Mouse (Mus musculus): Measurements from ENCODE around the gene 0610010K14Rik. TPM values are rescaled to one million over a fixed set of nuclear protein-coding genes. Genes with fewer than 3 reads are reported as not detected.

Gene 0610010K14Rik
- polyA plus RNA-seq, 1 experiment from 2014 or later: 211 TPM

DNA sequence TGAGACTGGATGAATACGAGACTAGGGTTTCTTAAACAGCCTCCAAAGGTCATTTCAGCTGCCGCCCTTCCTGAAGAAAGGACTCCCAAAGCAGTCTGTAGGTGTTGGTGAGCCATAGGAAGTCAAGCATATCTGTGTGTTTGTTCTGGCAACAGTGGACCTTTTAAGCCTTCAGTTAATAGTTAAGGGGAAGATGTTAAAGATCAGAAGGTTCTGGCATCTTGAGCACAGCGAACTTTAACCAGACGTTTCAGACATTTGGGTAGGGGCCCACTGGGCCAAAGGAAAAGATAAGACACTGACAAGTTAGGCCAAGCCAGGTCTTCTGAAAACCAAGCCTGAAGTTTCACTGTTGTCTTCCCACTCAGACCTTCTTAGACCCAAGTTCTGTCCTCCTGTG, 19.7 kb downstream of the 0610010K14Rik start:
- Histone ChIP-seq H3K9ac (replicated peaks; ENCODE audit: low read length) (no peak overlapping the region), H3K4me1 (ENCODE audit: control insufficient read depth, insufficient read depth, low read length) (peaks cover 10% of the 10 kb centered on the region), H3K4me2 (ENCODE audit: low read depth, low read length) (no peak overlapping the region), H3K36me3 (replicated peaks; ENCODE audit: control insufficient read depth, insufficient read depth, low read depth, low read length) (no peaks in the 10 kb centered on the region), H3K27ac (replicated peaks; ENCODE audit: low read depth, low read length) (no peak overlapping the region), H3K27me3 (ENCODE audit: control insufficient read depth, insufficient read depth, low read length) (peaks cover 35% of the 10 kb centered on the region), H3K9me3 (replicated peaks; ENCODE audit: control insufficient read depth, low read length) (no peaks in the 10 kb centered on the region), H3K4me3 (ENCODE audit: low read depth, low read length) (no peak overlapping the region)
- 90% methylated on average over 4 of the region's 4 CpGs for WGBS
- DNase-seq (ENCODE audit: low spot score) (no peak), ATAC-seq (replicated peaks; ENCODE audit: insufficient number of reproducible peaks, low FRiP score, low TSS enrichment, low read depth) (no peak)

DNA sequence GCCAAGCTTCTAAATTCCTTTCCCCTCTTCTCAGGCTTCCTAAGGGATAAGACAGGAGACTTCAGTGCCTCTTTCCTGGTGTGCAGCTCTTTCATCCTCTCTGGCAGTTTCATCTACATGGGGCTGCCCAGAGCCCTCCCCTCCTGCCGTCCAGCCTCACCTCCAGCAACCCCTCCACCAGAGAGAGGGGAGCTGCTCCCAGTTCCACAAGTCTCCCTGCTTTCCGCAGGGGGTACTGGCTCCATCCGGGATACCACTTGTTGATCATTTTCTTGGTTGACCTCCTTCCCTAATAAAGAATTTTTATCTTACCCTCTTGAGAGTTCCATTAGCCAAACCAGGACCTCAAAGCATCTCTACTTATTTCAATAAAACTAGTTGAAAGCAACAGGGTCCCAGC, 21.6 kb downstream of the 0610010K14Rik start:
- WGBS: 52% methylated on average over 3 of the region's 3 CpGs
- ATAC-seq (replicated peaks; ENCODE audit: insufficient number of reproducible peaks, low FRiP score, low TSS enrichment, low read depth) (no peak), DNase-seq (ENCODE audit: low spot score) (no peak)
- no peak overlapping the region for H3K27ac ChIP-seq (replicated peaks; ENCODE audit: low read depth, low read length)
- no peaks in the 10 kb centered on the region for H3K36me3 ChIP-seq (replicated peaks; ENCODE audit: control insufficient read depth, insufficient read depth, low read depth, low read length)
- no peak overlapping the region for H3K4me2 ChIP-seq (ENCODE audit: low read depth, low read length)
- H3K27me3 ChIP-seq (ENCODE audit: control insufficient read depth, insufficient read depth, low read length): peaks cover 37% of the 10 kb centered on the region
- H3K9ac ChIP-seq (replicated peaks; ENCODE audit: low read length): no peak overlapping the region
- H3K4me1 ChIP-seq (ENCODE audit: control insufficient read depth, insufficient read depth, low read length): peaks cover 10% of the 10 kb centered on the region
- H3K9me3 ChIP-seq (replicated peaks; ENCODE audit: control insufficient read depth, low read length): no peaks in the 10 kb centered on the region
- H3K4me3 ChIP-seq (ENCODE audit: low read depth, low read length): no peak overlapping the region

DNA sequence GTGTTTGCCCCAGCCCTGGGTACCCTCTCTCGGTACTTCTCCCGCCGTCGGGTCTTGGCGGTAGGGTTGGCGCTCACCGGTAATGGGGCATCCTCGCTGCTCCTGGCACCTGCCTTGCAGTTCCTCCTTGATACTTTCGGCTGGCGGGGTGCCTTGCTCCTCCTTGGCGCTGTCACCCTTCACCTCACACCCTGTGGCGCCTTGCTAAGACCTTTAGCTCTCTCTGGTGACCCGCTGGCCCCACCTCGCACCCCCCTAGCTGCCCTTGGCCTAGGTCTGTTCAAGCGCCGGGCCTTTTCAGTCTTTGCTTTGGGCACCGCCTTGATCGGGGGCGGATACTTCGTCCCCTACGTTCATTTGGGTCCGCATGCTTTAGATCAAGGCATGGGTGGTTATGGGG, 22.4 kb downstream of the 0610010K14Rik start:
- Histone ChIP-seq H3K4me3 (ENCODE audit: low read depth, low read length) (no peak overlapping the region), H3K9ac (replicated peaks; ENCODE audit: low read length) (no peak overlapping the region), H3K4me1 (ENCODE audit: control insufficient read depth, insufficient read depth, low read length) (peaks cover 10% of the 10 kb centered on the region), H3K4me2 (ENCODE audit: low read depth, low read length) (peak overlapping the region; percentile 59; the same call in 1 of the 2 replicates), H3K36me3 (replicated peaks; ENCODE audit: control insufficient read depth, insufficient read depth, low read depth, low read length) (no peaks in the 10 kb centered on the region), H3K27me3 (ENCODE audit: control insufficient read depth, insufficient read depth, low read length) (peaks cover 37% of the 10 kb centered on the region), H3K9me3 (replicated peaks; ENCODE audit: control insufficient read depth, low read length) (no peaks in the 10 kb centered on the region), H3K27ac (replicated peaks; ENCODE audit: low read depth, low read length) (no peak overlapping the region)
- no peak for ATAC-seq (replicated peaks; ENCODE audit: insufficient number of reproducible peaks, low FRiP score, low TSS enrichment, low read depth)
- no peak for DNase-seq (ENCODE audit: low spot score)
- 8% methylated on average over 22 of the region's 22 CpGs for WGBS

DNA sequence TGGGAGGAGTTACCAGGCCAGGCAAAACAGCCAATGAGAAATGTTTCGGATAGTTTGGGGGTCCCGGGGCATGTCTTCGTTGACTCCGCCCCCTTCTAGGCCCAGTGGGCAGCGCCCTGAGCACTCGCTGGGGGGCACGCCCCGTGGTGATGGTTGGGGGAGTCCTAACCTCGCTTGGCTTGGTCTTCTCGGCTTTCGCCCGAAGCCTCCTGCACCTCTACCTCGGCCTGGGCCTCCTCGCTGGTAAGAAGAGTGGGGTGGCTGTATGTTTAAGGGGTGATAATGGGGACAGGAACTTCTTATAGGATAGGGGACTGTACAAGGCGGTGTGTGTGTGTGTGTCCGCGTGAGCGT, 22.9 kb downstream of the 0610010K14Rik start:
- 0 out of 2 replicates have a peak overlapping the region, but pooled peaks have one; percentile 8 for H3K9ac ChIP-seq (replicated peaks; ENCODE audit: low read length)
- H3K9me3 ChIP-seq (replicated peaks; ENCODE audit: control insufficient read depth, low read length): no peaks in the 10 kb centered on the region
- H3K27ac ChIP-seq (replicated peaks; ENCODE audit: low read depth, low read length): no peak overlapping the region
- H3K36me3 ChIP-seq (replicated peaks; ENCODE audit: control insufficient read depth, insufficient read depth, low read depth, low read length): no peaks in the 10 kb centered on the region
- WGBS: 3% methylated on average over 18 of the region's 18 CpGs
- H3K27me3 ChIP-seq (ENCODE audit: control insufficient read depth, insufficient read depth, low read length): peaks cover 37% of the 10 kb centered on the region
- ATAC-seq (replicated peaks; ENCODE audit: insufficient number of reproducible peaks, low FRiP score, low TSS enrichment, low read depth): no peak
- H3K4me3 ChIP-seq (ENCODE audit: low read depth, low read length): peak overlapping the region; percentile 29
- peaks cover 10% of the 10 kb centered on the region for H3K4me1 ChIP-seq (ENCODE audit: control insufficient read depth, insufficient read depth, low read length)
- H3K4me2 ChIP-seq (ENCODE audit: low read depth, low read length): peak overlapping the region; percentile 59
- DNase-seq (ENCODE audit: low spot score): no peak

- Histone ChIP-seq H3K4me2 (ENCODE audit: low read depth, low read length) (peak overlapping the region; percentile 59), H3K4me3 (ENCODE audit: low read depth, low read length) (peak overlapping the region; percentile 29), H3K4me1 (ENCODE audit: control insufficient read depth, insufficient read depth, low read length) (peaks cover 10% of the 10 kb centered on the region), H3K27me3 (ENCODE audit: control insufficient read depth, insufficient read depth, low read length) (peaks cover 37% of the 10 kb centered on the region), H3K9ac (replicated peaks; ENCODE audit: low read length) (peak overlapping the region; percentile 47), H3K9me3 (replicated peaks; ENCODE audit: control insufficient read depth, low read length) (no peaks in the 10 kb centered on the region), H3K36me3 (replicated peaks; ENCODE audit: control insufficient read depth, insufficient read depth, low read depth, low read length) (no peaks in the 10 kb centered on the region), H3K27ac (replicated peaks; ENCODE audit: low read depth, low read length) (no peak overlapping the region)
- no peak for DNase-seq (ENCODE audit: low spot score)
- WGBS: under 1% methylated on average over 46 of the region's 46 CpGs
- ATAC-seq (replicated peaks; ENCODE audit: insufficient number of reproducible peaks, low FRiP score, low TSS enrichment, low read depth): peak; percentile 58; the same call in 1 of the 2 replicates
Measured at GRCm38 (mm10) chr11:70214191-70214855, 23.4 kb downstream of the 0610010K14Rik start.

GRCm38 (mm10) chr11:70213736-70214135, 24.0 kb downstream of the 0610010K14Rik start:
- no peaks in the 10 kb centered on the region for H3K9me3 ChIP-seq (replicated peaks; ENCODE audit: control insufficient read depth, low read length)
- H3K27ac ChIP-seq (replicated peaks; ENCODE audit: low read depth, low read length): no peak overlapping the region
- H3K4me1 ChIP-seq (ENCODE audit: control insufficient read depth, insufficient read depth, low read length): peaks cover 10% of the 10 kb centered on the region
- H3K27me3 ChIP-seq (ENCODE audit: control insufficient read depth, insufficient read depth, low read length): peaks cover 37% of the 10 kb centered on the region
- no peak for DNase-seq (ENCODE audit: low spot score)
- H3K9ac ChIP-seq (replicated peaks; ENCODE audit: low read length): peak overlapping the region; percentile 47
- H3K4me2 ChIP-seq (ENCODE audit: low read depth, low read length): peak overlapping the region; percentile 59
- ATAC-seq (replicated peaks; ENCODE audit: insufficient number of reproducible peaks, low FRiP score, low TSS enrichment, low read depth): no peak
- WGBS: 9% methylated on average over 23 of the region's 26 CpGs
- no peaks in the 10 kb centered on the region for H3K36me3 ChIP-seq (replicated peaks; ENCODE audit: control insufficient read depth, insufficient read depth, low read depth, low read length)
- peak overlapping the region; percentile 29 for H3K4me3 ChIP-seq (ENCODE audit: low read depth, low read length)

GRCm38 (mm10) chr11:70212896-70213295, 24.8 kb downstream of the 0610010K14Rik start:
- H3K9me3 ChIP-seq (replicated peaks; ENCODE audit: control insufficient read depth, low read length): no peaks in the 10 kb centered on the region
- no peak overlapping the region for H3K4me3 ChIP-seq (ENCODE audit: low read depth, low read length)
- H3K36me3 ChIP-seq (replicated peaks; ENCODE audit: control insufficient read depth, insufficient read depth, low read depth, low read length): no peaks in the 10 kb centered on the region
- H3K27ac ChIP-seq (replicated peaks; ENCODE audit: low read depth, low read length): no peak overlapping the region
- H3K4me1 ChIP-seq (ENCODE audit: control insufficient read depth, insufficient read depth, low read length): peaks cover 10% of the 10 kb centered on the region
- no peak overlapping the region for H3K4me2 ChIP-seq (ENCODE audit: low read depth, low read length)
- peaks cover 37% of the 10 kb centered on the region for H3K27me3 ChIP-seq (ENCODE audit: control insufficient read depth, insufficient read depth, low read length)
- DNase-seq (ENCODE audit: low spot score) (peak; percentile 76), ATAC-seq (replicated peaks; ENCODE audit: insufficient number of reproducible peaks, low FRiP score, low TSS enrichment, low read depth) (no peak)
- no peak overlapping the region for H3K9ac ChIP-seq (replicated peaks; ENCODE audit: low read length)
- WGBS: 15% methylated on average over 9 of the region's 9 CpGs

DNA sequence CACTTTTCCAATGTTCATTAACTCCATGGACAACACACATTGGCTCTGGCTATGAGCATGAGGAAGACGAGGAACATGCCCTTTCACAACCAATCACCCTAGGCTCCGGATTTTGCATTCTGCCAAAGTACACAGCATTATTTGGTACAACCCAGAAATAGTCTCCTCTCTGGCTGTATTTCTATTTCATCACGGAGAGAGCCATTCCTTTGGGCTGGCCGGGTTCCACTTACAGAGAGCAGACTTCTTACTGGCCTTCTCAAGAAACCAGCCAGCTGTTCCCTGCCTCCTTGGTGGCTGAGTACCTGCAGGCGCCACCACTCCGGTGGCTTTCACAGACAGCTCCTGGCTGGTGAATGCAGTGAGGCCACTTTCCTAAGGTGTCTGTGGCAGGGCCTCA, 25.3 kb downstream of the 0610010K14Rik start, which contains the start of gene Slc16a11:
Slc16a11 (plus strand) TSS at position 330 of the 400 bp plus-strand sequence.
- no peak for DNase-seq (ENCODE audit: low spot score)
- H3K4me3 ChIP-seq (ENCODE audit: low read depth, low read length): no peak within 1 kb of the TSS
- H3K4me2 ChIP-seq (ENCODE audit: low read depth, low read length): no peak within 1 kb of the TSS

More for the DNA sequence above, 25.3 kb downstream of the 0610010K14Rik start, which contains the start of gene Slc16a11:
- no peaks in the 10 kb centered on the region for H3K36me3 ChIP-seq (replicated peaks; ENCODE audit: control insufficient read depth, insufficient read depth, low read depth, low read length)
- no peak for ATAC-seq (replicated peaks; ENCODE audit: insufficient number of reproducible peaks, low FRiP score, low TSS enrichment, low read depth)
- H3K9me3 ChIP-seq (replicated peaks; ENCODE audit: control insufficient read depth, low read length): no peaks in the 10 kb centered on the region
- WGBS: 62% methylated on average over 6 of the region's 6 CpGs
- peaks cover 37% of the 10 kb centered on the region for H3K27me3 ChIP-seq (ENCODE audit: control insufficient read depth, insufficient read depth, low read length)
- H3K9ac ChIP-seq (replicated peaks; ENCODE audit: low read length): no peak within 1 kb of the TSS
- H3K4me1 ChIP-seq (ENCODE audit: control insufficient read depth, insufficient read depth, low read length): peaks cover 10% of the 10 kb centered on the region
- no peak within 1 kb of the TSS for H3K27ac ChIP-seq (replicated peaks; ENCODE audit: low read depth, low read length)

Measured in embryonic facial prominence, embryonic 11.5 days (tissue).